ENCODE assay signal across 12 mouse cellular contexts in genomic region chr13:72633097-72633496, GRCm38 (mm10). TPM values are rescaled to one million over a fixed set of nuclear protein-coding genes. Genes with fewer than 3 reads are reported as not detected.
DNase-seq lines count a peak whose midpoint lies in the region; ATAC-seq and TF ChIP-seq lines count a peak whose summit lies in the region.
"Had no signal": no experiment of that assay in that cellular context is flagged by ENCODE, and none has a peak within 500 bp of the region (broad histone marks: within the 10 kb centered on the region; RNA-seq: fewer than 3 reads in every experiment).

No protein-coding gene starts in this region.

- peak overlapping the region; percentile 79 for H3K4me2 ChIP-seq in lung, embryonic 14.5 days
- H3K4me2 ChIP-seq in hindbrain, embryonic 14.5 days (replicated peaks): peak overlapping the region; percentile 66
- H3K4me2 ChIP-seq in neural tube, embryonic 14.5 days (ENCODE audit: low read depth, low read length): peak overlapping the region; percentile 67; the same call in 1 of the 2 replicates

- TF ChIP-seq CTCF in lung, embryonic 14.5 days (IDR thresholded peaks at IDR 0.05; ENCODE audit: low read depth): no peak; the same call in 1 of the 2 replicates

- H3K4me1 ChIP-seq in heart, embryonic 10.5 days: peaks cover 26% of the 10 kb centered on the region
- H3K4me1 ChIP-seq in lung, embryonic 14.5 days (ENCODE audit: insufficient read depth): no peaks in the 10 kb centered on the region
- H3K4me1 ChIP-seq in hindbrain, embryonic 14.5 days (replicated peaks; ENCODE audit: control insufficient read depth, insufficient read depth, low read length): peaks cover 15% of the 10 kb centered on the region
- H3K4me1 ChIP-seq in neural tube, embryonic 14.5 days (ENCODE audit: control insufficient read depth, insufficient read depth, low read length): peaks cover 13% of the 10 kb centered on the region; the same call in 1 of the 2 replicates

- 0 out of 2 replicates have a peak, but pooled peaks cover 7% of the 10 kb centered on the region for H3K36me3 ChIP-seq in heart, embryonic 10.5 days
- peaks cover 11% of the 10 kb centered on the region; the same call in 1 of the 2 replicates for H3K36me3 ChIP-seq in lung, embryonic 14.5 days (ENCODE audit: insufficient read depth)
- H3K36me3 ChIP-seq in hindbrain, embryonic 14.5 days (replicated peaks; ENCODE audit: control insufficient read depth, insufficient read depth): 0 out of 2 replicates have a peak, but pooled peaks cover 9% of the 10 kb centered on the region
- no peaks in the 10 kb centered on the region for H3K36me3 ChIP-seq in neural tube, embryonic 14.5 days (ENCODE audit: control insufficient read depth, insufficient read depth, low read length)
- H3K36me3 ChIP-seq: limb, embryonic 12.5 days had no signal

- peak overlapping the region; percentile 80; the same call in 1 of the 2 replicates for H3K4me3 ChIP-seq in heart, embryonic 10.5 days
- peak overlapping the region; percentile 58 for H3K4me3 ChIP-seq in lung, embryonic 14.5 days (ENCODE audit: low read depth, low read length)
- H3K4me3 ChIP-seq in hindbrain, embryonic 14.5 days (replicated peaks; ENCODE audit: low read length): peak overlapping the region; percentile 65
- H3K4me3 ChIP-seq in neural tube, embryonic 14.5 days (ENCODE audit: low read depth, low read length): peak overlapping the region; percentile 49; the same call in 1 of the 2 replicates

- H3K27me3 ChIP-seq in heart, embryonic 10.5 days (ENCODE audit: insufficient read depth, poor library complexity, severe bottlenecking): peaks cover 99% of the 10 kb centered on the region
- H3K27me3 ChIP-seq in lung, embryonic 14.5 days (ENCODE audit: insufficient read depth, low read length): peaks cover 92% of the 10 kb centered on the region
- peaks cover 43% of the 10 kb centered on the region for H3K27me3 ChIP-seq in hindbrain, embryonic 14.5 days (ENCODE audit: control insufficient read depth, insufficient read depth, low read length)
- peaks cover 48% of the 10 kb centered on the region for H3K27me3 ChIP-seq in neural tube, embryonic 14.5 days (ENCODE audit: control insufficient read depth, insufficient read depth, low read length)

- 33% methylated on average over 2 of the region's 2 CpGs for WGBS in heart, embryonic 10.5 days
- WGBS in lung, embryonic 14.5 days: 14% methylated on average over 2 of the region's 2 CpGs
- 18% methylated on average over 2 of the region's 2 CpGs for WGBS in hindbrain, embryonic 14.5 days
- 31% methylated on average over 2 of the region's 2 CpGs for WGBS in neural tube, embryonic 14.5 days

- no peak overlapping the region for H3K27ac ChIP-seq in heart, embryonic 10.5 days
- H3K27ac ChIP-seq in lung, embryonic 14.5 days (ENCODE audit: low read depth): no peak overlapping the region
- peak overlapping the region; percentile 88 for H3K27ac ChIP-seq in hindbrain, embryonic 14.5 days
- no peak overlapping the region for H3K27ac ChIP-seq in neural tube, embryonic 14.5 days (ENCODE audit: low read depth, low read length)
- H3K27ac ChIP-seq: limb, embryonic 12.5 days had no signal

- H3K9ac ChIP-seq in lung, embryonic 14.5 days: peak overlapping the region; percentile 80
- peak overlapping the region; percentile 76 for H3K9ac ChIP-seq in hindbrain, embryonic 14.5 days
- H3K9ac ChIP-seq in neural tube, embryonic 14.5 days (replicated peaks; ENCODE audit: low read depth, low read length): no peak overlapping the region
- H3K9ac ChIP-seq: limb, embryonic 12.5 days had no signal

- intact Hi-C loops in heart, postnatal 14 days (cut with DNase I): loop anchor here (10.0 kb wide), 1 partner anchor 1528 kb away; no protein-coding TSS in a partner anchor

- DNase-seq in heart, embryonic 10.5 days (ENCODE audit: low spot score): no peak
- no peak for DNase-seq in heart, postnatal 14 days
- DNase-seq in lung, embryonic 14.5 days: no peak
- DNase-seq in lung, postnatal 14 days: no peak
- peak; percentile 50 for DNase-seq in hindbrain, embryonic 14.5 days (ENCODE audit: low spot score)
- no peak for DNase-seq in thymus, postnatal 14 days
- DNase-seq in gastrocnemius, postnatal 10 days: no peak
- DNase-seq: gastrocnemius, postnatal 14 days; kidney, postnatal 25 days; right cerebral cortex, postnatal 14 days had no signal

- ATAC-seq in lung, embryonic 14.5 days (ENCODE audit: insufficient read depth): no peak
- no peak for ATAC-seq in hindbrain, embryonic 14.5 days (ENCODE audit: low FRiP score)
- no peak for ATAC-seq in neural tube, embryonic 14.5 days (ENCODE audit: low read depth)

- H3K9me3 ChIP-seq in heart, embryonic 10.5 days: no peaks in the 10 kb centered on the region
- H3K9me3 ChIP-seq in lung, embryonic 14.5 days (ENCODE audit: low read depth, low read length): no peaks in the 10 kb centered on the region
- no peaks in the 10 kb centered on the region for H3K9me3 ChIP-seq in hindbrain, embryonic 14.5 days (ENCODE audit: control insufficient read depth, low read length)
- no peaks in the 10 kb centered on the region for H3K9me3 ChIP-seq in neural tube, embryonic 14.5 days (ENCODE audit: control insufficient read depth, low read length)
- H3K9me3 ChIP-seq: limb, embryonic 12.5 days had no signal

RNA-seq across cellular contexts. Expression of gene Irx2, which starts 4.5 kb away (rescaled TPM):
- polyA plus RNA-seq in heart, embryonic 10.5 days (2016; fragmentation: Nextera tagmentation; extraction: Ambion mirVana): 10.1 and 12.8 TPM in 2 replicates
- 1 to 10 TPM; 4.0 to 4.3 TPM for total RNA-seq in heart, postnatal 14 days (2021)
- polyA plus RNA-seq in lung, embryonic 14.5 days (2014; fragmentation: Nextera tagmentation; extraction: Ambion mirVana): 32.5 and 38.7 TPM in 2 replicates
- polyA plus RNA-seq in hindbrain, embryonic 14.5 days (2014; fragmentation: Nextera tagmentation; extraction: Ambion mirVana): 23.4 and 31.8 TPM in 2 replicates
- polyA plus RNA-seq in neural tube, embryonic 14.5 days (2014; fragmentation: Nextera tagmentation; extraction: Ambion mirVana): 8.6 and 11.6 TPM in 2 replicates
- total RNA-seq in gastrocnemius, postnatal 10 days (2021): under 1 TPM in 1 of 2 experiments, not detected in 1; 0.18 TPM
- total RNA-seq: gastrocnemius, postnatal 14 days had no signal
